26 mouse cellular contexts compared by ENCODE assay signal in the genomic region with DNA sequence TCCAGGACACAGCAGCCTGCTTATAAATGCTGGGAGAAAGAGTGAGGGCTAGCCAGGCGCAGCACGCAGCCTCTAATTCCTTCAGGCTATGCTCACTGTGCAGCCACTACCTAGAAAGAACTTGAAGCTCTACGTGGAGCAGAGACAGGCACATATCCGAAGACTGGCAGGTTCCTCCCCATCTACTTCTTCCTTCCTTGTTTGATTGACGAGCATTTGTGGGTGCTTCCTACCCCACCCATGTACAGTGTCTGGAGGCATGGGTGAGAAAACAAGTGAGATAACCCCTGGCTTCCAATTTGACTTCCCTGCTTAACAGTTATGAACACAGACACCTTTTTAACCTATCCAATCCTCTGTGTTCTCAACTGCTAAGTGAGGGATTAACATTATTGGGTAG. TPM values are rescaled to one million over a fixed set of nuclear protein-coding genes. Genes with fewer than 3 reads are reported as not detected.
DNase-seq lines count a peak whose midpoint lies in the region; ATAC-seq and TF ChIP-seq lines count a peak whose summit lies in the region.
"Had no signal": no experiment of that assay in that cellular context is flagged by ENCODE, and none has a peak within 500 bp of the region (broad histone marks: within the 10 kb centered on the region; RNA-seq: fewer than 3 reads in every experiment).

No protein-coding gene starts in this region.

- no peak overlapping the region for H3K4me3 ChIP-seq in heart, adult 2 months
- H3K4me3 ChIP-seq in midbrain, embryonic 11.5 days (ENCODE audit: low read depth, low read length) = no peak overlapping the region
- H3K4me3 ChIP-seq: embryonic facial prominence, embryonic 15.5 days; forebrain, embryonic 12.5 days; heart, embryonic 15.5 days; hindbrain, embryonic 13.5 days had no signal

- no peaks in the 10 kb centered on the region for H3K9me3 ChIP-seq in midbrain, embryonic 11.5 days (ENCODE audit: control insufficient read depth, low read length)
- H3K9me3 ChIP-seq: embryonic facial prominence, embryonic 15.5 days; forebrain, embryonic 12.5 days; heart, embryonic 15.5 days; hindbrain, embryonic 13.5 days had no signal

- peak; percentile 46 for DNase-seq in heart, adult 11 months
- no peak for DNase-seq in heart, adult 2 months
- DNase-seq in induced T-regulatory cell, adult 2 months (ENCODE audit: low read depth) = peak; percentile 7
- DNase-seq in midbrain, embryonic 11.5 days (ENCODE audit: low spot score, missing footprints) = no peak
- no peak for DNase-seq in urinary bladder, postnatal 25 days (ENCODE audit: low spot score)
- DNase-seq in gastrocnemius, postnatal 36 days = no peak
- DNase-seq: adrenal gland, adult 2 months; adrenal gland, postnatal 25 days; cerebellum, adult 2 months; embryo, embryonic 11 days; gastrocnemius, postnatal 14 days; heart, adult 18-20 months; heart, postnatal 14 days had no signal

- H3K79me2 ChIP-seq in heart, adult 2 months (replicated peaks; ENCODE audit: control insufficient read depth, insufficient read depth, low read length) = no peaks in the 10 kb centered on the region

- ATAC-seq in monocyte, adult 5-6 weeks (replicated peaks; ENCODE audit: insufficient number of reproducible peaks, low FRiP score, low TSS enrichment, poor library complexity, severe bottlenecking) = 0 out of 2 replicates have a peak, but pooled peaks have one; percentile 50
- ATAC-seq in midbrain, embryonic 11.5 days (ENCODE audit: low FRiP score) = no peak
- ATAC-seq: forebrain, embryonic 16.5 days had no signal

- no peaks in the 10 kb centered on the region for H3K27me3 ChIP-seq in heart, adult 2 months (ENCODE audit: control insufficient read depth, insufficient read depth, low read length)
- no peaks in the 10 kb centered on the region for H3K27me3 ChIP-seq in midbrain, embryonic 11.5 days (ENCODE audit: control insufficient read depth, insufficient read depth, low read length)
- H3K27me3 ChIP-seq: embryonic facial prominence, embryonic 15.5 days; forebrain, embryonic 12.5 days; heart, embryonic 15.5 days; hindbrain, embryonic 13.5 days had no signal

- no peaks in the 10 kb centered on the region for H3K36me3 ChIP-seq in heart, adult 2 months (ENCODE audit: control insufficient read depth, insufficient read depth, low read length)
- H3K36me3 ChIP-seq in midbrain, embryonic 11.5 days (ENCODE audit: control insufficient read depth, insufficient read depth, low read length) = no peaks in the 10 kb centered on the region
- H3K36me3 ChIP-seq: embryonic facial prominence, embryonic 15.5 days; forebrain, embryonic 12.5 days; heart, embryonic 15.5 days; hindbrain, embryonic 13.5 days had no signal

- no peak for TF ChIP-seq CTCF in heart, adult 2 months (IDR thresholded peaks at IDR 0.05)

- no peaks in the 10 kb centered on the region for H3K4me1 ChIP-seq in heart, adult 2 months (ENCODE audit: control insufficient read depth, insufficient read depth, low read length)
- H3K4me1 ChIP-seq in midbrain, embryonic 11.5 days (ENCODE audit: control insufficient read depth, insufficient read depth, low read length) = no peaks in the 10 kb centered on the region
- H3K4me1 ChIP-seq: embryonic facial prominence, embryonic 15.5 days; forebrain, embryonic 12.5 days; heart, embryonic 15.5 days; hindbrain, embryonic 13.5 days had no signal

- no peak for TF ChIP-seq EP300 in heart, adult 2 months (IDR thresholded peaks at IDR 0.05; ENCODE audit: insufficient read depth, low read depth, low read length)

- no peak overlapping the region for H3K27ac ChIP-seq in heart, adult 2 months
- no peak overlapping the region for H3K27ac ChIP-seq in midbrain, embryonic 11.5 days (ENCODE audit: low read depth, low read length)
- H3K27ac ChIP-seq: embryonic facial prominence, embryonic 15.5 days; forebrain, embryonic 12.5 days; heart, embryonic 15.5 days; hindbrain, embryonic 13.5 days had no signal

- intact Hi-C loops in heart, adult 2 months (cut with DNase I) = no loop called here
- intact Hi-C loops in gastrocnemius, postnatal 36 days (cut with DNase I) = loop anchor here (5.0 kb wide), 1 partner anchor 36 kb away; no protein-coding TSS in a partner anchor

- TF ChIP-seq POLR2A in heart, adult 2 months (IDR thresholded peaks at IDR 0.05; ENCODE audit: insufficient read depth, low read depth, low read length) = no peak

- 57% methylated on average over 5 of the region's 5 CpGs for WGBS in heart, adult 2 months
- WGBS in midbrain, embryonic 11.5 days = 74% methylated on average over 5 of the region's 5 CpGs

- no peak overlapping the region for H3K9ac ChIP-seq in heart, adult 2 months (ENCODE audit: low read depth, low read length)
- no peak overlapping the region for H3K9ac ChIP-seq in midbrain, embryonic 11.5 days (ENCODE audit: low read length)
- H3K9ac ChIP-seq: embryonic facial prominence, embryonic 15.5 days; forebrain, embryonic 12.5 days; heart, embryonic 15.5 days; hindbrain, embryonic 13.5 days had no signal

- H3K4me2 ChIP-seq in midbrain, embryonic 11.5 days = no peak overlapping the region
- H3K4me2 ChIP-seq: embryonic facial prominence, embryonic 15.5 days; forebrain, embryonic 12.5 days; heart, embryonic 11.5 days; heart, embryonic 15.5 days; hindbrain, embryonic 13.5 days had no signal

RNA-seq across cellular contexts. Expression of a gene that starts 28.1 kb away (rescaled TPM):
- total RNA-seq in heart, adult 2 months (2021) = 10 to 100 TPM; 15.4 to 21.7 TPM
- polyA plus RNA-seq in heart, adult 2 months (2012; rRNA removed) = 16.5 and 17.8 TPM in 2 replicates
- total RNA-seq in monocyte, adult 5-6 weeks (2017) = 74.7 to 91.8 TPM (median 83.1 TPM) in 3 replicates
- 0.11 TPM in 1 of 2 replicates, not detected in the other for polyA plus RNA-seq in midbrain, embryonic 11.5 days (2014; fragmentation: Nextera tagmentation; extraction: Ambion mirVana)
- total RNA-seq in gastrocnemius, postnatal 36 days (2021) = 10 to 100 TPM; 40.7 to 68.1 TPM

RNA-seq across cellular contexts. Expression of a gene that starts 28.5 kb away (rescaled TPM):
- not detected for total RNA-seq in heart, adult 2 months (2021)
- polyA plus RNA-seq in heart, adult 2 months (2012; rRNA removed) = not detected in 2 replicates
- total RNA-seq in monocyte, adult 5-6 weeks (2017) = not detected in 3 replicates
- polyA plus RNA-seq in midbrain, embryonic 11.5 days (2014; fragmentation: Nextera tagmentation; extraction: Ambion mirVana) = not detected in 2 replicates
- total RNA-seq in gastrocnemius, postnatal 36 days (2021) = not detected
- total RNA-seq: adrenal gland, adult 2 months; adrenal gland, postnatal 25 days; ES-E14; gastrocnemius, adult 18-20 months; gastrocnemius, postnatal 14 days; heart, adult 18-20 months; heart, postnatal 14 days; hematopoietic stem cell, adult 5-6 weeks had no signal
- polyA plus RNA-seq: adrenal gland, adult 2 months; C2C12; cerebellum, adult 2 months; embryonic facial prominence, embryonic 11.5 days; embryonic facial prominence, embryonic 15.5 days; forebrain, embryonic 12.5 days; forebrain, embryonic 16.5 days; frontal cortex, adult 2 months; heart, embryonic 11.5 days; heart, embryonic 15.5 days; hindbrain, embryonic 13.5 days had no signal

Comparison
In these comparisons a context has a peak if more than half of its experiments do, and no peak if none do; other contexts are left out.
1. DNase-seq: peak in heart, adult 11 months (single experiment) and induced T-regulatory cell, adult 2 months (single experiment); none in heart, adult 2 months (0 of 2), midbrain, embryonic 11.5 days (single experiment), urinary bladder, postnatal 25 days (single experiment) and gastrocnemius, postnatal 36 days (0 of 2).